Mouse (Mus musculus) heart, adult 2 months (tissue): ENCODE data around the gene Gmfg. TPM values are rescaled to one million over a fixed set of nuclear protein-coding genes. Genes with fewer than 3 reads are reported as not detected.

Source experiments
- DNase-seq, 2 experiments: peaks; one replicate each; pipeline ENCODE4 v3.0.0; 2021
- H3K27ac ChIP-seq: fragments of 200-600 bp; 2 replicates; pipeline ENCODE4 v1.8.1; 2022
- H3K27me3 ChIP-seq: fragments of 200-500 bp; 2 replicates; pipeline ENCODE4 v1.6.1; 2012; ENCODE audit warnings: mild to moderate bottlenecking, low read length, inconsistent platforms, mixed read lengths; ENCODE audit not compliant: control insufficient read depth, insufficient read depth
- H3K36me3 ChIP-seq: fragments of 200-500 bp; 2 replicates; pipeline ENCODE4 v1.6.1; 2012; ENCODE audit warnings: low read length, inconsistent platforms; ENCODE audit not compliant: control insufficient read depth, insufficient read depth
- H3K4me1 ChIP-seq: fragments of 200-500 bp; 2 replicates; pipeline ENCODE4 v1.6.1; 2011; ENCODE audit warnings: low read length; ENCODE audit not compliant: control insufficient read depth, insufficient read depth
- H3K4me3 ChIP-seq: fragments of 200-600 bp; 2 replicates; pipeline ENCODE4 v1.8.1; 2022
- H3K79me2 ChIP-seq: fragments of 200-500 bp; replicated peaks from 2 replicates; pipeline ENCODE4 v1.6.1; 2012; ENCODE audit warnings: mild to moderate bottlenecking, inconsistent platforms, low read length, moderate library complexity, mixed read lengths; ENCODE audit not compliant: control insufficient read depth, insufficient read depth
- H3K9ac ChIP-seq: fragments of 200-500 bp; 2 replicates; pipeline ENCODE4 v1.6.1; 2012; ENCODE audit warnings: low read depth, mild to moderate bottlenecking, control low read depth, inconsistent platforms, low read length, mixed read lengths
- CTCF ChIP-seq: fragments of 200-600 bp; IDR thresholded peaks from 2 replicates; pipeline ENCODE4 v1.8.1; 2022; ENCODE audit warnings: antibody characterized with exemption, mild to moderate bottlenecking, moderate library complexity
- EP300 ChIP-seq: fragments of 200-500 bp; IDR thresholded peaks from 2 replicates; pipeline ENCODE4 v1.6.1; 2011; ENCODE audit warnings: low read depth, low read length, control low read depth; ENCODE audit not compliant: insufficient read depth
- POLR2A ChIP-seq: fragments of 200-500 bp; IDR thresholded peaks from 2 replicates; pipeline ENCODE4 v1.6.1; 2011; ENCODE audit warnings: mild to moderate bottlenecking, low read depth, low read length, control low read depth; ENCODE audit not compliant: insufficient read depth
- WGBS: fragments of 180-500 bp; shearing (Covaris S2); methylation state at CpG from one replicate; pipeline ENCODE4 v1.1.7; 2018; 5-methylcytosine and 5-hydroxymethylcytosine counted together
- intact Hi-C: fragments of 180-260 bp; cut with DNase I; formaldehyde crosslinking; loops from one replicate; pipeline ENCODE4 v1.15.1; 2025
- polyA plus RNA-seq: library from polyadenylated mRNA; depleted of rRNA; stranded (reverse); fragments of >200 nt; gene quantifications from 2 replicates; pipeline ENCODE4 v1.2.3, GENCODE M21; 2012
- total RNA-seq, 2 experiments: library from RNA; stranded (reverse); gene quantifications; 2 replicates each; pipeline ENCODE4 v1.2.3; 2021

Gmfg gene
- total and polyA plus RNA-seq, 3 experiments, result 3.8 to 7.1 (median 5.3) TPM

DNA sequence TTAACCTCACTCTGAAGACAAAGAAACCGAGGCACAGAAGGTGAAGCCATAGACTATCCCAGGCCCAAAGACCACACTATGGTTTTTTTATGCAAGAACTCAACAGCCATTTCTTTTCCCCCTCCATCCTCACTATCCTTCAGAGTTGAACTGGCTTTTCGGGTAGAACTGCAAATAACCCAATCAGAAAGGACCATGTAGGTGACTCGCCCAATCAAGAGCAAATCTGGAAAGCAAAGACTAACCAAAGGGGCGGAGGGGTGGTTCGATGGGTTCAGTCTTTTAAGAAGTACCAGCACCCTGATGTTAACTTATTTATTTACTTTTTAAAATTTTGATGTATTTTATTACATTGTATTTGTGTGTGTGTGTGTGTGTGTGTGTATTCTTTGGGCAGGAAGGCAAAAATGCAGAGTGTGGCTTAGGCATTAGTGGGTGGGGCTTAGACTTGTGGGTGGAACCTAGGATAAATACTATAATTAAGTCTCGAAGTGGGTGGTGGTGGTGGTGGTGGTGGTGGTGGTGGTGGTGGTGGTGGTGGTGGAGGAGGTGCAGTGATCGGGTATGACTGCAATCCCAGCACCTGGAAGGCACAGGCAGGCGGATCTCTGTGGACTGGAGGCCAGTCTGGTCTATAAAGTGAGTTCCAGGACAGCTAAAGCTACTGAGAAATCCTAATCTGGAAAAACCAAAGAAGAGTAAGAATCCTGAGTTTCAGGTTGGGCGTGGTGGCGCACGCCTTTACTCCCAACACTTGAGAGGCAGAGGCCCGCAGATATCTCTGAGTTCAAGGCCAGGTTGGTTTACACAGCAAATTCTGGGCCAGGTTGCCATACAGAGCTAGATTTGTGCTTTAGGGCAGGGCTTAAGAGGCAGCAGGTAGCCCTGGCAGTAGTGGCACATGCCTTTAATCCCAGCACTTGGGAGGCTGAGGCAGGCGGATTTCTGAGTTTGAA lies 10.9 kb downstream of the Gmfg start:
- H3K27me3 ChIP-seq, result no peaks in the 10 kb centered on the region
- no peak overlapping the region for H3K9ac ChIP-seq
- intact Hi-C loops, result no loop called here
- WGBS, result 73% methylated on average over 13 of the region's 13 CpGs
- TF ChIP-seq POLR2A, result no peak
- TF ChIP-seq CTCF, result no peak
- no peak for TF ChIP-seq EP300
- H3K4me1 ChIP-seq, result no peaks in the 10 kb centered on the region
- H3K4me3 ChIP-seq, result no peak overlapping the region
- no peaks in the 10 kb centered on the region for H3K36me3 ChIP-seq
- DNase-seq, result no peak
- no peak overlapping the region for H3K27ac ChIP-seq
- H3K79me2 ChIP-seq, result no peaks in the 10 kb centered on the region

DNA sequence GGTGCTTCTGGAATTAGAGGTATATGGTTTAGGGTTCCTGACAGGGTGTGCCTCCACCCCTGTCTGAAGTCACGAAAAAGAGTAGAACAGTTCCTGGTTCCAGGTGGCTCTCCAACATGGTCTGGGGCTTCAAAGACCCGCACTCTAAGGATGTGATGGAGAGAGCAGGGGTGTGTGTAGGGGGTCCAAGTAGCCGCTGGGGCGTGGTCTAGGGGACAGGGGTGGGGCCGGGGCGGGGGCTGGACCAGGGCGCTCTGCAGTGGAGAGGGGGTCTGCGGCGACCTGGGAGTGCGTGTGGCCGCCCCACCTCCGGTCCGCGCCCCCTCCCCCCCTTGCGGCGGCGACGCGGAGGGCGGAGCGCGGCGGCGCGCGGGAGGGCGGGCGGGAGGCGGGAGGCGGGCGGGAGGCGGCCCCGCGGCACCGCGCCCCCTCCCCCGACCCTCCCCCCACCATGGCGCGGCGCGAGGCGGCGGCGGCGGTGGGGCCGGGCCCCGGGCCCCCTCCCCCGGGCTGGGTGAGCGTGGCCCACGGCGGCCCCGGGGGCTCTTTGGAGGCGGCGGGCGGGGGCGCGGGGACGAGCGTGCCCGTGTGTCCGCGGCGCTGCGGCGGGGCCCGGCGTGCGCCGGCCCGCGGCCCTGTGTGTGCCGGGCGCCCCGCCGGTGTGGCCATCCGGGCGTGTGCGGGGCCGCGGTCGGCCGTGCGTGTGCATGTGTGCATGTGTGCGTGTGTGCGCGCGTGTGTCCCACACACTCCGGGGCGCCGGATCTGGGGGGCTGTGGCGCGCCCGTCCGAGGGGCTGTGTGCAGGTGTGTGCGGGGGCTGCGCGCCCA lies 14.5 kb downstream of the Gmfg start, which contains the start of gene Lrfn1:
Gene Lrfn1, plus strand, starts transcription at position 450 of the 830 bp plus-strand sequence.
- Histone ChIP-seq H3K27ac (no peak within 1 kb of the TSS), H3K27me3 (no peaks in the 10 kb centered on the region), H3K4me3 (peak within 1 kb of the TSS; percentile 52), H3K36me3 (no peaks in the 10 kb centered on the region), H3K9ac (peak within 1 kb of the TSS; percentile 79), H3K4me1 (no peaks in the 10 kb centered on the region), H3K79me2 (no peaks in the 10 kb centered on the region)
- TF ChIP-seq EP300, result no peak
- TF ChIP-seq CTCF, result no peak
- no peak for TF ChIP-seq POLR2A
- intact Hi-C loops, result loop anchor here (2.0 kb wide), 1 partner anchor 273 kb away; no protein-coding TSS in a partner anchor
- peak in 1 of 2 experiments; percentile 20 for DNase-seq
- 2% methylated on average over 63 of the region's 97 CpGs for WGBS

DNA sequence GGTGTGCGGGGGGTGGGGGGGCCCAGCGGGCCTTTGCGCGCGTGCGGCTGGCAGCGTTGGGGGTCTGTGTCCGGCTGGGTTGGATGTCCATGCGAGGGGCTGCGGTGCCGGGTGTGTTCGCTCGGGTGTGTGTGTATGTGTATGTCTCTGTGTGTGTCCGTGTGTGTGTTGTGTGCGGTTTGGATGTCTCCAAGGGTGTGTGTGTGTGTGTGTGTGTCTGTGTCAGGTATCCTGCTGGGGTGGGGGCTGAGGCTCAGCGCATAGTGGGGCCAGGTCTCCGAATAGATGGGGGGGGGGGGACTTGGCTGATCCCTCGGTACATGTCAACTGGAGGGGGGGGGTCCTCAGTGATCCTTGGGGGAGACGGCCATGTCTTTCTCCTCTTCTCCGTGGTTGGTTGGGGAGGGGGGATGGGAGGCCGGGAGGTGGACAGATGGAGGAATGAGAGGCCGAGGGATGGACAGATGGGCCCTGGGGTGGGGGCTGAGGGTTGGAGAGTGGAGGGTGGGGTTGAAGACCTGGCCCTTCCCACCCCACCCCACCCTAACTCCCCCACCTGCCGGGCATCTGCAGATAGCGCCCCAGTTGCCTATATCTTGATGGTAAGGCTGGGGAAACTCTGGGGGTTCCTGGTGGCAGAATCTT lies 15.2 kb downstream of the Gmfg start:
- Histone ChIP-seq H3K9ac (peak overlapping the region; percentile 79), H3K36me3 (no peaks in the 10 kb centered on the region), H3K27ac (no peak overlapping the region), H3K4me3 (peak overlapping the region; percentile 52), H3K27me3 (no peaks in the 10 kb centered on the region), H3K4me1 (no peaks in the 10 kb centered on the region), H3K79me2 (no peaks in the 10 kb centered on the region)
- intact Hi-C loops, result no loop called here
- WGBS, result 6% methylated on average over 22 of the region's 24 CpGs
- no peak for TF ChIP-seq CTCF
- TF ChIP-seq POLR2A, result no peak
- TF ChIP-seq EP300, result no peak
- no peak for DNase-seq

DNA sequence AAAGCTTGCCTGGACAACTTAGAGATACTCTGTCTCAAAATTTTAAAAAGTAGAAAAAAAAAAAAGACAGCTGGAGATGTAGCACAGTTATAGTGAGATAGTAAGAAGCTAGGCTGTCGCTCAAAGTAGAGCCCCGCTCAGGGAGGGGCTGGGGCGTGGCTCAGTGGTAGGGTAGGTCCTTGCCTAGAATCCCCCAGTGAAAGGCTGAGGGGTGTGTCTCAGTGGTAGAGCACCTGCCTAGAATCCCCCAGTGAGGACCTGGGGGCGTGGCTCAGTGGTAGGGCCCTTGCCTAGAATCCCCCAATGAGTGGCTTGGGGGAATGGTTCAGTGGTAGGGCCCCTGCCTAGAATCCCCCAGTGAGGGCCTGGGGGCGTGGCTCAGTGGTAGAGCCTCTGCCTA lies 23.1 kb downstream of the Gmfg start:
- no peaks in the 10 kb centered on the region for H3K27me3 ChIP-seq
- WGBS, result 92% methylated on average over 5 of the region's 5 CpGs
- intact Hi-C loops, result no loop called here

DNA sequence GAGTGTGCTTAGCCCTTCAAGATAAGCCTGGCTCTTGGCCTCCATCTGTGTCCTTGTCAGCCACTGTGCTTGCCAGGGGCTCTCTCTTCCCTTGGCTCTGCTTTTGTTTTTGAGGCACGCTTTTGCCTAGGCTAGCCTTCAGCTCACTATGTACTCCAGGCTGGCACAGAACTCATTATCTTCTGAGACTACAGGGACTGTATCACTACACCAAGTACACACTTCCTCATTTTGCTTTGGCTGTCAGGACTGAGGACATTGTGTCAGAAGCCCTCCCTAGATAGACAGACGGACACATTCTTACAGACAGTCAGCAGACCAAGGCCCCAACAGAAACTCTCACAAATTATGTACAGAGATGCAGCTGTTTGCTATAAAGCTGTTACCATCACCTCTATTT lies 25.5 kb downstream of the Gmfg start:
- TF ChIP-seq CTCF (no peak), POLR2A (no peak), EP300 (no peak)
- H3K79me2 ChIP-seq, result no peaks in the 10 kb centered on the region
- no peaks in the 10 kb centered on the region for H3K4me1 ChIP-seq
- DNase-seq, result no peak
- no peaks in the 10 kb centered on the region for H3K36me3 ChIP-seq
- H3K4me3 ChIP-seq, result no peak overlapping the region
- H3K27ac ChIP-seq, result no peak overlapping the region
- H3K27me3 ChIP-seq, result peaks cover 15% of the 10 kb centered on the region
- WGBS, result 87% methylated on average over 2 of the region's 2 CpGs
- intact Hi-C loops, result no loop called here
- H3K9ac ChIP-seq, result no peak overlapping the region

More for the DNA sequence above, 23.1 kb downstream of the Gmfg start:
- DNase-seq, result no peak
- Histone ChIP-seq H3K9ac (no peak overlapping the region), H3K36me3 (no peaks in the 10 kb centered on the region), H3K4me1 (no peaks in the 10 kb centered on the region), H3K4me3 (no peak overlapping the region), H3K79me2 (no peaks in the 10 kb centered on the region), H3K27ac (no peak overlapping the region)
- TF ChIP-seq POLR2A (no peak), CTCF (no peak), EP300 (no peak)
